Mouse (Mus musculus) kidney, adult 2 months (tissue): ENCODE measurements around the gene Magi1. TPM values are rescaled to one million over a fixed set of nuclear protein-coding genes. Genes with fewer than 3 reads are reported as not detected.

Experiments used
- DNase-seq: peaks from one replicate; pipeline ENCODE4 v3.0.0; 2021
- H3K27ac ChIP-seq: fragments of 200-500 bp; 2 replicates; pipeline ENCODE4 v1.5.1; 2012; ENCODE audit warnings: low read depth, low read length, control low read depth, inconsistent platforms; ENCODE audit not compliant: insufficient read depth
- H3K27me3 ChIP-seq: fragments of 200-500 bp; replicated peaks from 2 replicates; pipeline ENCODE4 v1.6.1; 2012; ENCODE audit warnings: mild to moderate bottlenecking, moderate library complexity, low read length, inconsistent platforms; ENCODE audit not compliant: control insufficient read depth, insufficient read depth
- H3K36me3 ChIP-seq: fragments of 200-500 bp; 2 replicates; pipeline ENCODE4 v1.6.1; 2012; ENCODE audit warnings: mild to moderate bottlenecking, moderate library complexity, low read length, inconsistent platforms; ENCODE audit not compliant: control insufficient read depth, insufficient read depth
- H3K4me1 ChIP-seq: fragments of 200-500 bp; 2 replicates; pipeline ENCODE4 v1.6.1; 2011; ENCODE audit warnings: low read length; ENCODE audit not compliant: control insufficient read depth, insufficient read depth
- H3K4me3 ChIP-seq: fragments of 200-500 bp; 2 replicates; pipeline ENCODE4 v1.5.1; 2011; ENCODE audit warnings: mild to moderate bottlenecking, low read depth, low read length, control low read depth; ENCODE audit not compliant: insufficient read depth
- CTCF ChIP-seq: fragments of 200-500 bp; conservative IDR thresholded peaks from 2 replicates; pipeline ENCODE4 v1.5.1; 2011; ENCODE audit warnings: low read depth, mild to moderate bottlenecking, control low read depth, low read length, moderate library complexity, mixed read lengths; ENCODE audit not compliant: insufficient read depth, insufficient read length
- POLR2A ChIP-seq: fragments of 200-500 bp; IDR thresholded peaks from one replicate; pipeline ENCODE4 v1.6.1; 2011; ENCODE audit warnings: low read depth, low read length, control low read depth
- WGBS: fragments of 180-500 bp; shearing (Covaris S2); methylation state at CpG from one replicate; pipeline ENCODE4 v1.1.7; 2018; 5-methylcytosine and 5-hydroxymethylcytosine counted together
- polyA plus RNA-seq: library from polyadenylated mRNA; depleted of rRNA; stranded (reverse); fragments of >200 nt; gene quantifications from 2 replicates; pipeline ENCODE4 v1.2.3, GENCODE M21; 2012

The Magi1 gene
- polyA plus RNA-seq, 1 experiment: 6.1 TPM

DNA sequence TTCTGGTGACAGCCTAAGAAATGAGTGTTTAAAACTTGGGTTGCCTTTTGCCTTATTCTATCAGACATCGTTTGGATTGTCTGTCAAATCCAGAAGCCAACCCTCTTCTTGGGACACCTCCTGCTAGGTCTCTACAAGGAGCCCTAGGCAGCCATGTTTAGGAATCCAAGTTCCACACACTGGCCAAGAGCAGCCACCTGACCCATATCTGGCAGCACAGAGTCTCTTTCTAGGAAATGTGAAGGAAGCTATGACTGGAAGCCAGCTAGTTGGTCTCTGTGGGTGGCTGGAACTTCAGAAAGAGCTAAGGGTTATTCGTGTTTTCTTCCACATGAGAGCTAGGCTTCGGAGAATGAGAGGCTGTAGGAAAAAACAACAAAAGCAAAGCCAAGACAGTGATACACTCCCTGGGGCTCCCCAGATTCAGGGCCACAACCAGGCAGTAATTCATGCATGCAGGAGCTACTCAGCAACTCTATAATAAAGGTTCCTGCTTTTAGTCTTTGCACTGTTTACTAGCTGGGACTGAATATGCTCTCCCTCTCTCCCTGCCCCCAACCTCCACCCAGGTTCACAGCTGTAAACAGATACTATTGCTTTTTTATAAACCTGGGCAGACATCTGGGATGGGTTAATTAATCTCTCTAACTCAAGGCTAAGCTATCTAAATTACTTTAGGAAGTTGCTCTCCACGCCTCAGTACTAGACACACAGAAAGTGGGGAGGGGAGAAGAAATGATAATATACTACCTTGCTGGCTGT, 188.6 kb downstream of the Magi1 start:
- DNase-seq: peak; percentile 51
- WGBS: 46% methylated on average over 4 of the region's 4 CpGs

DNA sequence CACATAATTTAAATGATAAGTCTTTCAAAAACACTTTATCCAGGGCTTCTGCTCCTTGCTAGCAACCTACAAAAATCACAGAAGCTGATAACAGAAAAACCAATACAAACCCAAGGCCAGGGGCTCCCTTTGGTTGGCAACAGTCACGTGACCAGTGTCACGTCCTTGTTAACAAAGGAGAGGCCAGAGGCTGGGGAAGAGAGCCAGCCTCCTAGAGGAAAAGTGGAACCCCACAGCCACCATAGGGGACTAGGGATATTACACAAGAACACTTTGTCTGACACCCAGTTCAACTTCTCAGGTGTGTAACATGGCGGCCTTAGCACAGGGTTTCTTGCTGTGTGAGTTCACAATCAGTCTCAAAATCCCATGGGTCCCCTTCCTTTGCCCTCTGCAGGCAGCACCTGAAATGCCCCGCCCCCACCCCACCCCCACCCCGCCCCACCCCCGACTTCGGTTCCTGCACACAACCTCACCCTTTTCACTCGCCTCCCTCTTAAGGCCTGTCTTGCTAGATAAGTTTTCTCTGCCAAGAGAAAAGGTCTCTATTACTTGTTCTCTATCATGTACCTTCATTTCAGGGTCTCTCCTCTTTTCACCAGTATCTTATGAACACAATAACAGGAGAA, 190.6 kb downstream of the Magi1 start:
- TF ChIP-seq POLR2A: no peak
- no peak for TF ChIP-seq CTCF
- no peak overlapping the region for H3K4me3 ChIP-seq
- H3K36me3 ChIP-seq: no peaks in the 10 kb centered on the region
- H3K27me3 ChIP-seq: no peaks in the 10 kb centered on the region
- WGBS: 73% methylated on average over 8 of the region's 8 CpGs
- no peak for DNase-seq
- no peak overlapping the region for H3K27ac ChIP-seq
- H3K4me1 ChIP-seq: peaks cover 13% of the 10 kb centered on the region; the same call in 1 of the 2 replicates

More for the DNA sequence above, 188.6 kb downstream of the Magi1 start:
- no peaks in the 10 kb centered on the region for H3K36me3 ChIP-seq
- no peaks in the 10 kb centered on the region for H3K27me3 ChIP-seq
- H3K4me3 ChIP-seq: no peak overlapping the region
- H3K27ac ChIP-seq: no peak overlapping the region
- peaks cover 13% of the 10 kb centered on the region; the same call in 1 of the 2 replicates for H3K4me1 ChIP-seq
- TF ChIP-seq CTCF (no peak), POLR2A (no peak)

DNA sequence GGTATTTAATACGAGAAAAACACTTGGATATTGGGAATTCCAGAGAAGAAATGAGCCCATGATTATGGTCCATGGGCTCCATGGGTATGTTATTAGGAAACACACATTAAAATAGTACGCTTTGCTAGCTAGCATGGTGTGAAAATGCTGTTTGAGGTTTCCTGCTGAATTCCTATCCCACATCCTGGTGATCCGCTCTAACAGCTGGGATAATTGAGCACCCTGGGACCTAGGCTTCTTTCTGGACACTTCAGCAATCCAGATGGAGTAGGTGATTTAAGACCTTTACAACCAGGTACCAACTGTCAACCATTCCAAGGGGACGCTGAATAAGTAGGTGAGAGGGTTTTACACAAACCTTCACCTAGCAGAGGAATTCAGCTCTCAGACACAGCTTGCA, 191.2 kb downstream of the Magi1 start:
- no peaks in the 10 kb centered on the region for H3K36me3 ChIP-seq
- no peak for DNase-seq
- peaks cover 13% of the 10 kb centered on the region; the same call in 1 of the 2 replicates for H3K4me1 ChIP-seq
- WGBS: 94% methylated on average over 4 of the region's 4 CpGs
- no peaks in the 10 kb centered on the region for H3K27me3 ChIP-seq
- TF ChIP-seq POLR2A: no peak
- TF ChIP-seq CTCF: no peak
- H3K27ac ChIP-seq: no peak overlapping the region
- H3K4me3 ChIP-seq: no peak overlapping the region

DNA sequence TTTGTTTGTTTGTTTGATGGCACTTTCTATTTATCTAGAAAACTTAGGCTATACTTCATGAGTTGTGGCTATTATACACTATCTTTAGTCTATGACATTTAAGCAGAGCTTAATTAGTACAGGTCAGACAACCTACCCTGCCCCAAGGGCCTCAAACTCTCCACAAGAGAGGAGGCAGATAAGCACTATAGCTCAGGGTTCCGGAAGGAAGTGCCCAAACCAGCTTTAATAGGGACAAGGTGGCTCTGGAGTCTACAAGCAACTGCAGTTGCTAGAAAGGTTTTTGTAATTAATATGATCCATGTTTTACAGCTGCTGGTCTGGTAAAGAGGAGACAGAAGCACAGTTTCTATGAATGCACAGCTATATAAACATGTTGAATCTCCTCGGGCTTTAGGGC, 196.9 kb downstream of the Magi1 start:
- no peaks in the 10 kb centered on the region for H3K36me3 ChIP-seq
- H3K27me3 ChIP-seq: no peaks in the 10 kb centered on the region
- TF ChIP-seq POLR2A (no peak), CTCF (no peak)
- no peak overlapping the region for H3K27ac ChIP-seq
- DNase-seq: no peak
- 73% methylated on average over 2 of the region's 2 CpGs for WGBS
- H3K4me1 ChIP-seq: no peaks in the 10 kb centered on the region
- no peak overlapping the region for H3K4me3 ChIP-seq

DNA sequence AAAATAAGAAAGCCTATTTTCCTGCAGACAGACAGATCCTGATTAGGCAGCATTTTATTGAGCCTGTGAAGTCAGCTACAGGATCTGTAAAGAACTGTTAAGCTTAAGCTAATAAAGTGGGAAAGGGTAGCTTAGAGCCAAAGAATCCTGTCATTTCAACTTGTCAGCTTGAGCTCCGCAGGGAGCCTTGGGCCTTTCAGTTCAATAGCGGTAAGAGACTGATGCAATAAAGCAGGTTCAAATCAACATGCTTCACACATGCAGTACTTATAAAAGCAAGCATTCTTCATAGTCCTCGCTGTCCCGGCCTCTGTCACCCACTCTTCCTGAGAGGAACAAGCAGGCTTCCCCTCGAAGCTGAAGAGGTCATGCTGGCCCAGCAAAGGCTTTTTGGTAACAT, 199.0 kb downstream of the Magi1 start:
- H3K36me3 ChIP-seq: no peaks in the 10 kb centered on the region
- no peak overlapping the region for H3K27ac ChIP-seq
- WGBS: 75% methylated on average over 5 of the region's 5 CpGs
- no peak overlapping the region for H3K4me3 ChIP-seq
- H3K27me3 ChIP-seq: no peaks in the 10 kb centered on the region
- no peak for TF ChIP-seq POLR2A
- no peak for TF ChIP-seq CTCF
- no peak for DNase-seq
- no peaks in the 10 kb centered on the region for H3K4me1 ChIP-seq

DNA sequence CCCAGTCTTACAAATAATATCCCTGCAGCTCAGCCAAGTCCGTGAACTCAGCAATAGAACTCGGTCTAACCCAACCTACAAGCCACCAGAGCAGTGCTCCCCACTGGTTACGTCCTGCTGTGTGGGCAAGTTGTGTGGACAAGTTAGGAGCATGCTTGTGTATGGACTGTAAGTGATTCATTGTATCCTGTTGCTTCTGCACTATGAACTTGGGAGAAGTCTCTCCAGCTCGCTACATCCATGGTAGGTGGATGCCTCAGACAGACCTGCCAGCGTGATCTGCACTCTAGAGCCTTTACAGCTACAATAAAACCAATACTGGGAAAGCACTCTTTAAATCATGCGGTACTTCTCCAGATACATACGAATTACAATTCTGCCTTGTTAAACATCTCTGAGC, 200.3 kb downstream of the Magi1 start:
- no peak for DNase-seq
- no peaks in the 10 kb centered on the region for H3K27me3 ChIP-seq
- 94% methylated on average over 7 of the region's 7 CpGs for WGBS
- no peak overlapping the region for H3K4me3 ChIP-seq
- H3K36me3 ChIP-seq: no peaks in the 10 kb centered on the region
- TF ChIP-seq POLR2A (no peak), CTCF (no peak)
- no peak overlapping the region for H3K27ac ChIP-seq
- H3K4me1 ChIP-seq: no peaks in the 10 kb centered on the region

DNA sequence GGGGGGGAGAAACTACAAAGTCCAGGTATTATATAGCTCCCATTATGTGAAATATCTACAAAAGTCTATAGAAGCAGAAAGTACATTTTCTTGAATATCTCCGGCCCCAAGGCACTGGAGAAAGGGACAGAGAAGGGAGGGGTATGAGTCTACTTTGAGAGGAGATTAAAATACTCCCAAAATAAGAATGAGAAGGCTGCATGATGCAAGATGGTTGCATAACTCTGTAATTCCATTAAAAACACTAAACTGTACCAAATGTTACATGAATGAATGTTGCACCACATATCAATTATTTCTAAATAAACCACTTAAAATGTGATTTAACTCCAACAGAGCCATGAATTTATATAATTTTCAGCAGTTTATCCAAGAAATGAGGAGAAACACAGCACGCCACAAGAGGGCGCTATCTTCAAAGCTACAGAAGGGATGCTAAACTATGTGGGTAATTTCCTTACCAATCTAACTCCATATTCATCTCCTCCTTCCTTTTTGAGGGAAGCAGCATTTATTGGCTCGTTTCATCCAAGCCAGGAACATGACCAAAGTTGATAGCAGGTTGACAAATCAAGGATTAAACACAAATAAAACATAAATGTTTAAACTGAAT, 202.7 kb downstream of the Magi1 start:
- TF ChIP-seq POLR2A: no peak
- TF ChIP-seq CTCF: peak; percentile 29; the same call in 1 of the 2 replicates
- Histone ChIP-seq H3K27ac (no peak overlapping the region), H3K36me3 (no peaks in the 10 kb centered on the region), H3K27me3 (no peaks in the 10 kb centered on the region), H3K4me1 (no peaks in the 10 kb centered on the region), H3K4me3 (no peak overlapping the region)
- WGBS: 13% methylated on average over 4 of the region's 4 CpGs
- DNase-seq: peak; percentile 72
